Mouse (Mus musculus): ENCODE measurements around the gene Fermt3. TPM values are rescaled to one million over a fixed set of nuclear protein-coding genes. Genes with fewer than 3 reads are reported as not detected.

The Fermt3 gene
- polyA plus RNA-seq, 1 experiment = 0.37 TPM

- H3ac ChIP-seq (ENCODE audit: control insufficient read depth, insufficient read length, low read depth) = no peak overlapping the region
- peaks cover 20% of the 10 kb centered on the region for H3K79me2 ChIP-seq (ENCODE audit: control insufficient read depth, insufficient read depth)
- peaks cover 99% of the 10 kb centered on the region for H3K36me3 ChIP-seq (ENCODE audit: control insufficient read depth, insufficient read depth)
- no peaks in the 10 kb centered on the region for H3K27me3 ChIP-seq (ENCODE audit: control insufficient read depth, insufficient read depth, insufficient read length)
- no peak overlapping the region for H3K4me3 ChIP-seq (ENCODE audit: insufficient read depth, poor library complexity, severe bottlenecking)
- TF ChIP-seq MYOD1 (IDR thresholded peaks at IDR 0.05; ENCODE audit: control insufficient read depth, insufficient read length, low read depth) (no peak), USF1 (IDR thresholded peaks at IDR 0.05; ENCODE audit: low read depth) (no peak), MAX (IDR thresholded peaks at IDR 0.05) (no peak), MYOG (IDR thresholded peaks at IDR 0.05; ENCODE audit: control insufficient read depth, extremely low read depth, insufficient read length) (no peak), FOSL1 (IDR thresholded peaks at IDR 0.05; ENCODE audit: insufficient read depth, low read length, poor library complexity, severe bottlenecking) (no peak), CTCF (IDR thresholded peaks at IDR 0.05; ENCODE audit: control insufficient read depth, insufficient read depth, insufficient read length) (no peak), CEBPB (IDR thresholded peaks at IDR 0.05; ENCODE audit: low read depth) (no peak)
- no peaks in the 10 kb centered on the region for H3K79me3 ChIP-seq (ENCODE audit: low read depth)
These were observed 10.3 kb upstream of the Fermt3 start for GRCm38 (mm10) chr19:7029531-7029930.

DNA sequence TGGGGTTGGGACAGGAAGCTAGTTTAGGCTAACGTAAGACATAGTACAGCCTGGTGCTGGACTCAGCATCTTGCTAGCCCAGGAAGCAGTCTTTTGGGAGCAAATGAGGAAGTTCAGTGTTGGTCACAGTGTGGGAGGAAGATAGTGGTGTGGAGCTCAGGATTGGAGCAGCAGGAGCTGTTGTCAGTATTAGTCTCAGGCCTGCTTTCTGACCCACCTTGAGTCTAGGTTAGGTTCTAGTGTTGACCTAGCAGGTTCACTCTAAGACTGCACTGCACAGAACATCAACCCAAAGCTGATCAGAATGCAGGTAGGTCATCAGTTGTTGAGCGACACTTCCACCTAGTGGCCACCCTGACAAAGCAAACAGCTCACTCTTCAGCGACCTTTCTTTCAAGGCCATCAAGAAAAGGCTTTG lies 964 bp upstream of the Fermt3 start:
- H3K79me3 ChIP-seq (ENCODE audit: low read depth) = no peaks in the 10 kb centered on the region
- H3K4me3 ChIP-seq (ENCODE audit: insufficient read depth, poor library complexity, severe bottlenecking) = no peak overlapping the region
- no peak overlapping the region for H3ac ChIP-seq (ENCODE audit: control insufficient read depth, insufficient read length, low read depth)
- no peaks in the 10 kb centered on the region for H3K27me3 ChIP-seq (ENCODE audit: control insufficient read depth, insufficient read depth, insufficient read length)
- H3K79me2 ChIP-seq (ENCODE audit: control insufficient read depth, insufficient read depth) = no peaks in the 10 kb centered on the region
- TF ChIP-seq CTCF (IDR thresholded peaks at IDR 0.05; ENCODE audit: control insufficient read depth, insufficient read depth, insufficient read length) = peak; percentile 23
- TF ChIP-seq MYOD1 (IDR thresholded peaks at IDR 0.05; ENCODE audit: control insufficient read depth, insufficient read length, low read depth) = no peak
- H3K36me3 ChIP-seq (ENCODE audit: control insufficient read depth, insufficient read depth) = peaks cover 70% of the 10 kb centered on the region

DNA sequence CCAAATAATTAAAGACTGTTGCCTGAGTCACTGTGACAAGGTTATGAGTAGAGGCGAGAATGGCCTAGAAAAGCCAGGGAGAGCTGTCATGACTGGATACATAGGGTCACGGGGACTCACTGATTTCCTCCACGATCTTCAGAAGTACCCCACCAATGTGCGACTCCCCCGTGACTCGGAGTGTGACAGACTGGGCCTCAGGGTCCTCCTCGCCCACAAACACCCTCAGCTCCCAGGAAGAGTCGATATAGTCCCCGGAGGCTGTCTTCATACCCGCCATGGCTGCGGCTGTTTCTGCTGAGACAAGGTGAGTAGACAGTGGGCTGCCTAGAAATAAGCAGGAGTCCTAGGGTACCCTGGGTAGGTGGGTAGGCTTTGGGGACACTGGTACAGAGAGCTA lies 723 bp downstream of the Fermt3 start:
- Histone ChIP-seq H3ac (ENCODE audit: control insufficient read depth, insufficient read length, low read depth) (no peak overlapping the region), H3K79me3 (ENCODE audit: low read depth) (no peaks in the 10 kb centered on the region), H3K36me3 (ENCODE audit: control insufficient read depth, insufficient read depth) (peaks cover 53% of the 10 kb centered on the region), H3K4me3 (ENCODE audit: insufficient read depth, poor library complexity, severe bottlenecking) (no peak overlapping the region), H3K27me3 (ENCODE audit: control insufficient read depth, insufficient read depth, insufficient read length) (no peaks in the 10 kb centered on the region), H3K79me2 (ENCODE audit: control insufficient read depth, insufficient read depth) (no peaks in the 10 kb centered on the region)
- no peak for TF ChIP-seq MAX (IDR thresholded peaks at IDR 0.05)
- TF ChIP-seq USF1 (IDR thresholded peaks at IDR 0.05; ENCODE audit: low read depth) = no peak
- no peak for TF ChIP-seq CEBPB (IDR thresholded peaks at IDR 0.05; ENCODE audit: low read depth)
- no peak for TF ChIP-seq CTCF (IDR thresholded peaks at IDR 0.05; ENCODE audit: control insufficient read depth, insufficient read depth, insufficient read length)
- TF ChIP-seq MYOD1 (IDR thresholded peaks at IDR 0.05; ENCODE audit: control insufficient read depth, insufficient read length, low read depth) = no peak
- no peak for TF ChIP-seq MYOG (IDR thresholded peaks at IDR 0.05; ENCODE audit: control insufficient read depth, extremely low read depth, insufficient read length)
- no peak for TF ChIP-seq FOSL1 (IDR thresholded peaks at IDR 0.05; ENCODE audit: insufficient read depth, low read length, poor library complexity, severe bottlenecking)

DNA sequence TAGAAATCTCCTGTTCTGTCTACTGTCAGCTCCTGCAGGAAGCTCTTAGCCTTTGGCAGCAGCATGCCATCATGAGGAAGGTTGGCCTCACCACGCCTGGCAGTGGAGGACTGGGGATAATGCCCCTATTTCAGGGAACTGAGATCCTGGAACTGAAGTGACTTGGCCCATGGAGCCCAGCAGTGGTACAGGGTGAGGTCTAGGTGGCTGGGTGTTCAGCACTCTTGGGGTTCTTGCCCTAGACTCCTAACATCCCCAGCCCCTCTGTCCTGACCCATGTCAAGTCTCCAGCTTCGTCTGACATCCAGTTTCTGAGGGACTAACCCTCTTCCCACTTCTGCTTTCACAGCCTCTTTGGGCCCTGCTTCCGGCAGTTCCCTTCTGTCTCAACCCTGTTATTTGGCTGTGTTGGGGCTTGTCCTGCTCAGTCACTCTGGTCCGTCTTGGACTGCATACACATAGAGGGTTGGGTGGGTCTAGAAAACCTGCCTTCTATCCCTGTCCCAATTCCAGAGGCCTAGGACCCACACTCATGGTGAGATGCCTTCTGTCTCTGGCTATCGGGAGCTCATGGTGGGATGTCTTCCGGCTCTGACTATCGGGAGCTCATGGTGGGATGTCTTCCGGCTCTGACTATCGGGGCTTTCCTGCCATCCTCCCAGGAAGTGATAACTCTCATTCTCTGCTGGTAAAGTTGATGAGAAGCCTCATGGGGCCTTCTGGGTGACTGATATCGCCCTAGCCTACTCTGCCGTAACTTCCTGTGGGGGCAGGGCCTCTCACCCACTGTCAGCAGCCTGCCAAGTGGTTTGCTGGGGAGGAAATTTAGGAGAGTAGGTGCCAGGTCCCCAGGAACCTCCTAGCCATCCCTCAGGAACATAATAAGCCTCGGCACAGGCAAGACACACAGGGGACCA lies 1.5 kb downstream of the Fermt3 start:
- no peaks in the 10 kb centered on the region for H3K79me3 ChIP-seq (ENCODE audit: low read depth)
- TF ChIP-seq MYOG (IDR thresholded peaks at IDR 0.05; ENCODE audit: control insufficient read depth, extremely low read depth, insufficient read length) = no peak
- TF ChIP-seq CTCF (IDR thresholded peaks at IDR 0.05; ENCODE audit: control insufficient read depth, insufficient read depth, insufficient read length) = no peak
- no peak for TF ChIP-seq FOSL1 (IDR thresholded peaks at IDR 0.05; ENCODE audit: insufficient read depth, low read length, poor library complexity, severe bottlenecking)
- no peak for TF ChIP-seq MAX (IDR thresholded peaks at IDR 0.05)
- TF ChIP-seq USF1 (IDR thresholded peaks at IDR 0.05; ENCODE audit: low read depth) = no peak
- no peak for TF ChIP-seq CEBPB (IDR thresholded peaks at IDR 0.05; ENCODE audit: low read depth)
- no peak for TF ChIP-seq MYOD1 (IDR thresholded peaks at IDR 0.05; ENCODE audit: control insufficient read depth, insufficient read length, low read depth)
- no peaks in the 10 kb centered on the region for H3K27me3 ChIP-seq (ENCODE audit: control insufficient read depth, insufficient read depth, insufficient read length)
- H3K79me2 ChIP-seq (ENCODE audit: control insufficient read depth, insufficient read depth) = no peaks in the 10 kb centered on the region
- H3K4me3 ChIP-seq (ENCODE audit: insufficient read depth, poor library complexity, severe bottlenecking) = no peak overlapping the region
- no peak overlapping the region for H3ac ChIP-seq (ENCODE audit: control insufficient read depth, insufficient read length, low read depth)
- H3K36me3 ChIP-seq (ENCODE audit: control insufficient read depth, insufficient read depth) = peaks cover 50% of the 10 kb centered on the region

- Histone ChIP-seq H3K79me2 (ENCODE audit: control insufficient read depth, insufficient read depth) (no peaks in the 10 kb centered on the region), H3K79me3 (ENCODE audit: low read depth) (no peaks in the 10 kb centered on the region), H3K4me3 (ENCODE audit: insufficient read depth, poor library complexity, severe bottlenecking) (no peak overlapping the region), H3ac (ENCODE audit: control insufficient read depth, insufficient read length, low read depth) (no peak overlapping the region), H3K27me3 (ENCODE audit: control insufficient read depth, insufficient read depth, insufficient read length) (no peaks in the 10 kb centered on the region), H3K36me3 (ENCODE audit: control insufficient read depth, insufficient read depth) (peaks cover 19% of the 10 kb centered on the region)
- TF ChIP-seq CTCF (IDR thresholded peaks at IDR 0.05; ENCODE audit: control insufficient read depth, insufficient read depth, insufficient read length) = no peak
- no peak for TF ChIP-seq MYOD1 (IDR thresholded peaks at IDR 0.05; ENCODE audit: control insufficient read depth, insufficient read length, low read depth)
- TF ChIP-seq MYOG (IDR thresholded peaks at IDR 0.05; ENCODE audit: control insufficient read depth, extremely low read depth, insufficient read length) = no peak
- TF ChIP-seq CEBPB (IDR thresholded peaks at IDR 0.05; ENCODE audit: low read depth) = no peak
- TF ChIP-seq FOSL1 (IDR thresholded peaks at IDR 0.05; ENCODE audit: insufficient read depth, low read length, poor library complexity, severe bottlenecking) = no peak
- TF ChIP-seq MAX (IDR thresholded peaks at IDR 0.05) = no peak
- TF ChIP-seq USF1 (IDR thresholded peaks at IDR 0.05; ENCODE audit: low read depth) = no peak
These were observed 4.7 kb downstream of the Fermt3 start for GRCm38 (mm10) chr19:7014481-7015135.

Measured in C2C12 (cell line).